1 mouse cellular context compared by ENCODE assay signal in genomic region chr2:26587044-26587405, GRCm38 (mm10).
A peak's percentile ranks its signal among the peaks of the same experiment; 100 is the strongest.
TF ChIP-seq lines count a peak whose summit lies in the region.

No protein-coding gene starts in this region.

TF ChIP-seq in MEL, 35 proteins besides CTCF, POLR2A, EP300 and RAD21 (continued from another document):
- no peak for TF ChIP-seq RCOR1 (IDR thresholded peaks at IDR 0.05; ENCODE audit: low read depth, low read length)
- no peak for TF ChIP-seq CHD1 (IDR thresholded peaks at IDR 0.05; ENCODE audit: low read depth, low read length)
- TF ChIP-seq MAZ (IDR thresholded peaks at IDR 0.05; ENCODE audit: low read depth, low read length): no peak
- no peak for TF ChIP-seq SMC3 (IDR thresholded peaks at IDR 0.05; ENCODE audit: low read depth, low read length)
- TF ChIP-seq POLR2AphosphoS5 (IDR thresholded peaks at IDR 0.05; ENCODE audit: borderline replicate concordance, low read depth, low read length): no peak
- 0 out of 2 replicates have a peak, but pooled peaks have one; percentile 3 for TF ChIP-seq ZMIZ1 (IDR thresholded peaks at IDR 0.05; ENCODE audit: low read depth, low read length)
- no peak for TF ChIP-seq POLR2AphosphoS2 (IDR thresholded peaks at IDR 0.05; ENCODE audit: low read length)
- TF ChIP-seq MEF2A (IDR thresholded peaks at IDR 0.05; ENCODE audit: extremely low read depth, insufficient replicate concordance, low read depth, low read length, poor library complexity, severe bottlenecking): no peak
- 0 out of 2 replicates have a peak, but pooled peaks have one; percentile 2 for TF ChIP-seq USF1 (IDR thresholded peaks at IDR 0.05; ENCODE audit: low read depth, low read length)
- TF ChIP-seq TAL1 (IDR thresholded peaks at IDR 0.05; ENCODE audit: low read length): no peak
- no peak for TF ChIP-seq CHD2 (IDR thresholded peaks at IDR 0.05; ENCODE audit: low read length)
- no peak for TF ChIP-seq GATA1 (IDR thresholded peaks at IDR 0.05; ENCODE audit: low read depth, low read length)
- TF ChIP-seq E2F4 (IDR thresholded peaks at IDR 0.05; ENCODE audit: borderline replicate concordance, low read depth, low read length): no peak
